In genomic region chr16:30821911-30822578, GRCm38 (mm10) we compare ENCODE assay signal across 10 mouse cellular contexts.
DNase-seq lines count a peak whose midpoint lies in the region; ATAC-seq and TF ChIP-seq lines count a peak whose summit lies in the region.
"Had no signal": no experiment of that assay in that cellular context is flagged by ENCODE, and none has a peak within 500 bp of the region (broad histone marks: within the 10 kb centered on the region; RNA-seq: fewer than 3 reads in every experiment).

No protein-coding gene starts in this region.

- intact Hi-C loops in left cerebral cortex, postnatal 14 days (cut with DNase I) = no loop called here

- H3K9me3 ChIP-seq in heart, postnatal 0 days (replicated peaks; ENCODE audit: control insufficient read depth, low read length) = no peaks in the 10 kb centered on the region
- H3K9me3 ChIP-seq: G1E had no signal

- 0 out of 2 replicates have a peak overlapping the region, but pooled peaks have one; percentile 9 for H3K9ac ChIP-seq in heart, postnatal 0 days (replicated peaks; ENCODE audit: low read depth, low read length)

- ATAC-seq in heart, postnatal 0 days (ENCODE audit: insufficient read depth, low read depth) = peak; percentile 34; the same call in 1 of the 2 replicates

- DNase-seq in layer of hippocampus, adult 2 months (ENCODE audit: low spot score in 2 of 2) = no peak
- DNase-seq in layer of hippocampus, postnatal 25 days (ENCODE audit: extremely low spot score in 1 of 2, low spot score in 1 of 2) = no peak
- DNase-seq in adrenal gland, adult 2 months = peak; percentile 76
- peak; percentile 41 for DNase-seq in heart, postnatal 0 days (ENCODE audit: low spot score)
- DNase-seq in kidney, postnatal 4 days = peak; percentile 76 to 83
- DNase-seq in spleen, adult 18-20 months = no peak
- no peak for DNase-seq in left cerebral cortex, postnatal 14 days (ENCODE audit: low spot score in 2 of 2)
- no peak for DNase-seq in cerebellum, postnatal 10 days

- H3K4me3 ChIP-seq in layer of hippocampus, adult 2 months = no peak overlapping the region
- no peak overlapping the region; the same call in 1 of the 2 replicates for H3K4me3 ChIP-seq in heart, postnatal 0 days (ENCODE audit: low read depth, low read length)
- H3K4me3 ChIP-seq: myocyte had no signal

- H3K27me3 ChIP-seq in heart, postnatal 0 days (ENCODE audit: control insufficient read depth, insufficient read depth, low read length) = no peaks in the 10 kb centered on the region

- peak overlapping the region; percentile 6; the same call in 1 of the 2 replicates for H3K27ac ChIP-seq in layer of hippocampus, adult 2 months
- peak overlapping the region; percentile 77 for H3K27ac ChIP-seq in heart, postnatal 0 days (ENCODE audit: low read depth)

- peak overlapping the region; percentile 52 for H3K4me2 ChIP-seq in heart, postnatal 0 days (ENCODE audit: low read depth, low read length)

- H3K4me1 ChIP-seq in heart, postnatal 0 days (ENCODE audit: control insufficient read depth, insufficient read depth) = peaks cover 19% of the 10 kb centered on the region

- TF ChIP-seq CTCF in layer of hippocampus, adult 2 months (conservative IDR thresholded peaks at IDR 0.05) = no peak
- TF ChIP-seq CTCF in heart, postnatal 0 days (IDR thresholded peaks at IDR 0.05; ENCODE audit: low read depth) = no peak

- H3K36me3 ChIP-seq in heart, postnatal 0 days (replicated peaks; ENCODE audit: control insufficient read depth, insufficient read depth, low read length) = no peaks in the 10 kb centered on the region
- H3K36me3 ChIP-seq: G1E had no signal

- no peak for TF ChIP-seq EP300 in heart, postnatal 0 days (IDR thresholded peaks at IDR 0.05; ENCODE audit: low read depth)

- 55% methylated on average over 13 of the region's 13 CpGs for WGBS in heart, postnatal 0 days

Comparison
In these comparisons a context has a peak if more than half of its experiments do, and no peak if none do; other contexts are left out.
1. DNase-seq: peak in adrenal gland, adult 2 months (single experiment), heart, postnatal 0 days (single experiment) and kidney, postnatal 4 days (2 of 2); none in layer of hippocampus, adult 2 months (0 of 2), layer of hippocampus, postnatal 25 days (0 of 2), spleen, adult 18-20 months (0 of 2), left cerebral cortex, postnatal 14 days (0 of 2) and cerebellum, postnatal 10 days (0 of 2).